In genomic region chr4:148060120-148061085, GRCm38 (mm10) we compare ENCODE assay signal across 8 mouse cellular contexts. TPM values are rescaled to one million over a fixed set of nuclear protein-coding genes. Genes with fewer than 3 reads are reported as not detected.
DNase-seq lines count a peak whose midpoint lies in the region; ATAC-seq and TF ChIP-seq lines count a peak whose summit lies in the region.

No protein-coding gene starts in this region.

- H3K27me3 ChIP-seq in hindbrain, embryonic 12.5 days: 0 out of 2 replicates have a peak, but pooled peaks cover 4% of the 10 kb centered on the region
- no peaks in the 10 kb centered on the region for H3K27me3 ChIP-seq in liver, adult 2 months (ENCODE audit: control insufficient read depth, insufficient read depth, low read length)
- no peaks in the 10 kb centered on the region for H3K27me3 ChIP-seq in neural tube, embryonic 14.5 days (ENCODE audit: control insufficient read depth, insufficient read depth, low read length)

- 56% methylated on average over 13 of the region's 13 CpGs for WGBS in hindbrain, embryonic 12.5 days
- WGBS in liver, adult 2 months: 39% methylated on average over 13 of the region's 13 CpGs
- WGBS in neural tube, embryonic 14.5 days: 56% methylated on average over 13 of the region's 13 CpGs

- H3K4me2 ChIP-seq in hindbrain, embryonic 12.5 days (replicated peaks): no peak overlapping the region
- H3K4me2 ChIP-seq in neural tube, embryonic 14.5 days (ENCODE audit: low read depth, low read length): no peak overlapping the region

- peak; percentile 95 for TF ChIP-seq CTCF in liver, adult 2 months (IDR thresholded peaks at IDR 0.05; ENCODE audit: low read depth, low read length)

- H3K4me1 ChIP-seq in hindbrain, embryonic 12.5 days: no peaks in the 10 kb centered on the region
- H3K4me1 ChIP-seq in liver, adult 2 months (ENCODE audit: control insufficient read depth, insufficient read depth, low read length): peaks cover 13% of the 10 kb centered on the region
- H3K4me1 ChIP-seq in neural tube, embryonic 14.5 days (ENCODE audit: control insufficient read depth, insufficient read depth, low read length): no peaks in the 10 kb centered on the region

- DNase-seq in urinary bladder, postnatal 25 days (ENCODE audit: low spot score): peak; percentile 21
- DNase-seq in urinary bladder, postnatal 4 days (ENCODE audit: low spot score in 2 of 2): no peak
- DNase-seq in liver, adult 2 months (ENCODE audit: extremely low read depth, low read depth, low spot score): peak; percentile 50
- DNase-seq in right cerebral cortex, adult 18-20 months: no peak
- DNase-seq in left cerebral cortex, postnatal 4 days: no peak

- peaks cover 38% of the 10 kb centered on the region for H3K36me3 ChIP-seq in hindbrain, embryonic 12.5 days
- no peaks in the 10 kb centered on the region; the same call in 1 of the 2 replicates for H3K36me3 ChIP-seq in liver, adult 2 months (ENCODE audit: control insufficient read depth, insufficient read depth, low read length)
- H3K36me3 ChIP-seq in neural tube, embryonic 14.5 days (ENCODE audit: control insufficient read depth, insufficient read depth, low read length): peaks cover 29% of the 10 kb centered on the region

- TF ChIP-seq POLR2A in liver, adult 2 months (IDR thresholded peaks at IDR 0.05; ENCODE audit: extremely low read depth, insufficient read depth, low read length): no peak

- H3K9ac ChIP-seq in hindbrain, embryonic 12.5 days: no peak overlapping the region
- no peak overlapping the region for H3K9ac ChIP-seq in liver, adult 2 months (ENCODE audit: low read depth, low read length)
- no peak overlapping the region for H3K9ac ChIP-seq in neural tube, embryonic 14.5 days (replicated peaks; ENCODE audit: low read depth, low read length)

- no peak overlapping the region for H3K4me3 ChIP-seq in hindbrain, embryonic 12.5 days
- H3K4me3 ChIP-seq in liver, adult 2 months (ENCODE audit: insufficient read depth, low read depth, low read length): no peak overlapping the region
- no peak overlapping the region for H3K4me3 ChIP-seq in neural tube, embryonic 14.5 days (ENCODE audit: low read depth, low read length)

- H3K27ac ChIP-seq in hindbrain, embryonic 12.5 days: no peak overlapping the region
- H3K27ac ChIP-seq in liver, adult 2 months (replicated peaks; ENCODE audit: insufficient read depth, low read depth, low read length): no peak overlapping the region
- H3K27ac ChIP-seq in neural tube, embryonic 14.5 days (ENCODE audit: low read depth, low read length): no peak overlapping the region

- H3K79me2 ChIP-seq in liver, adult 2 months (ENCODE audit: control insufficient read depth, insufficient read depth, low read length): no peaks in the 10 kb centered on the region

- peak; percentile 83 for ATAC-seq in common myeloid progenitor, adult 5-6 weeks (replicated peaks; ENCODE audit: low read depth, poor library complexity, severe bottlenecking)
- ATAC-seq in hindbrain, embryonic 12.5 days (ENCODE audit: low FRiP score): 0 out of 2 replicates have a peak, but pooled peaks have one; percentile 15
- 0 out of 2 replicates have a peak, but pooled peaks have one; percentile 18 for ATAC-seq in neural tube, embryonic 14.5 days (ENCODE audit: low read depth)

- intact Hi-C loops in left cerebral cortex, postnatal 4 days (cut with DNase I): no loop called here

- no peaks in the 10 kb centered on the region for H3K9me3 ChIP-seq in hindbrain, embryonic 12.5 days (replicated peaks)
- H3K9me3 ChIP-seq in neural tube, embryonic 14.5 days (ENCODE audit: control insufficient read depth, low read length): no peaks in the 10 kb centered on the region

RNA-seq across cellular contexts. Expression of gene Mthfr, which starts 21.5 kb away (rescaled TPM):
- total RNA-seq in common myeloid progenitor, adult 5-6 weeks (2017): 5.9 and 8.6 TPM in 2 replicates
- polyA plus RNA-seq in hindbrain, embryonic 12.5 days (2016; fragmentation: Nextera tagmentation; extraction: Ambion mirVana): 34.5 and 34.9 TPM in 2 replicates
- total RNA-seq in liver, adult 2 months (2014; rRNA removed): 4.1 and 6.2 TPM in 2 replicates
- polyA plus RNA-seq in liver, adult 2 months (2012; rRNA removed): 11.8 and 12.9 TPM in 2 replicates
- 16.5 and 20.3 TPM in 2 replicates for polyA plus RNA-seq in neural tube, embryonic 14.5 days (2014; fragmentation: Nextera tagmentation; extraction: Ambion mirVana)
- total RNA-seq in left cerebral cortex, postnatal 4 days (2021): 10 to 100 TPM; 17.5 to 18.4 TPM

RNA-seq across cellular contexts. Expression of gene Clcn6, which starts 21.8 kb away (rescaled TPM):
- 1.4 and 6.4 TPM in 2 replicates for total RNA-seq in common myeloid progenitor, adult 5-6 weeks (2017)
- 27.5 and 28.7 TPM in 2 replicates for polyA plus RNA-seq in hindbrain, embryonic 12.5 days (2016; fragmentation: Nextera tagmentation; extraction: Ambion mirVana)
- total RNA-seq in liver, adult 2 months (2014; rRNA removed): 1.8 and 2.8 TPM in 2 replicates
- polyA plus RNA-seq in liver, adult 2 months (2012; rRNA removed): 2.0 and 5.3 TPM in 2 replicates
- polyA plus RNA-seq in neural tube, embryonic 14.5 days (2014; fragmentation: Nextera tagmentation; extraction: Ambion mirVana): 25.8 and 30.6 TPM in 2 replicates
- total RNA-seq in left cerebral cortex, postnatal 4 days (2021): 10 to 100 TPM; 86.1 to 86.6 TPM

RNA-seq across cellular contexts. Expression of gene Agtrap, which starts 27.4 kb away (rescaled TPM):
- total RNA-seq in common myeloid progenitor, adult 5-6 weeks (2017): 23.6 and 31.2 TPM in 2 replicates
- polyA plus RNA-seq in hindbrain, embryonic 12.5 days (2016; fragmentation: Nextera tagmentation; extraction: Ambion mirVana): 10.3 and 11.9 TPM in 2 replicates
- total RNA-seq in liver, adult 2 months (2014; rRNA removed): 2.1 and 2.4 TPM in 2 replicates
- polyA plus RNA-seq in liver, adult 2 months (2012; rRNA removed): 3.7 TPM in 2 replicates
- 2.6 and 5.5 TPM in 2 replicates for polyA plus RNA-seq in neural tube, embryonic 14.5 days (2014; fragmentation: Nextera tagmentation; extraction: Ambion mirVana)
- 1 to 10 TPM; 4.2 to 4.6 TPM for total RNA-seq in left cerebral cortex, postnatal 4 days (2021)

RNA-seq across cellular contexts. Expression of gene Nppa, which starts 59.9 kb away (rescaled TPM):
- not detected in 2 replicates for total RNA-seq in common myeloid progenitor, adult 5-6 weeks (2017)
- polyA plus RNA-seq in hindbrain, embryonic 12.5 days (2016; fragmentation: Nextera tagmentation; extraction: Ambion mirVana): 1.6 and 1.9 TPM in 2 replicates
- not detected in 2 replicates for total RNA-seq in liver, adult 2 months (2014; rRNA removed)
- polyA plus RNA-seq in liver, adult 2 months (2012; rRNA removed): not detected in 2 replicates
- polyA plus RNA-seq in neural tube, embryonic 14.5 days (2014; fragmentation: Nextera tagmentation; extraction: Ambion mirVana): 2.4 and 2.6 TPM in 2 replicates
- under 1 TPM; 0.42 to 0.62 TPM for total RNA-seq in left cerebral cortex, postnatal 4 days (2021)

Comparison
In these comparisons a context has a peak if more than half of its experiments do, and no peak if none do; other contexts are left out.
1. DNase-seq: peak in urinary bladder, postnatal 25 days (single experiment) and liver, adult 2 months (single experiment); none in urinary bladder, postnatal 4 days (0 of 2), right cerebral cortex, adult 18-20 months (single experiment) and left cerebral cortex, postnatal 4 days (single experiment).
2. ATAC-seq: peak in every context shown above with its lines; median percentile 83 in common myeloid progenitor, adult 5-6 weeks; 18 in neural tube, embryonic 14.5 days; 15 in hindbrain, embryonic 12.5 days.
3. RNA of gene Clcn6, which starts 21.8 kb away (total RNA-seq): 86.1 to 86.6 TPM in left cerebral cortex, postnatal 4 days; 1.4 to 6.4 TPM in common myeloid progenitor, adult 5-6 weeks and 1.8 to 2.8 TPM in liver, adult 2 months; every median in the first group is over 10 times any median in the second.